Mouse (Mus musculus): Measurements from ENCODE around the gene Acod1.

Acod1 gene

GRCm38 (mm10) chr14:103046677-103047076 lies at the start of gene Acod1:
TSS of gene Acod1 (plus strand) at chr14:103046977.
- no peak for DNase-seq (ENCODE audit: extremely low spot score, low read depth, low spot score)

GRCm38 (mm10) chr14:103007737-103008136 lies 39.0 kb upstream of the Acod1 start:
- DNase-seq (ENCODE audit: extremely low spot score, low read depth, low spot score) = no peak

- DNase-seq (ENCODE audit: extremely low spot score, low read depth, low spot score) = no peak
Observed at GRCm38 (mm10) chr14:103011782-103012181, 35.0 kb upstream of the Acod1 start.

GRCm38 (mm10) chr14:103012563-103013150 lies 34.1 kb upstream of the Acod1 start:
- DNase-seq (ENCODE audit: extremely low spot score, low read depth, low spot score) = peak; percentile 50

- DNase-seq (ENCODE audit: extremely low spot score, low read depth, low spot score) = no peak
Observed at GRCm38 (mm10) chr14:103017009-103017408, 29.8 kb upstream of the Acod1 start.

- no peak for DNase-seq (ENCODE audit: extremely low spot score, low read depth, low spot score)
Observed at GRCm38 (mm10) chr14:103020046-103020445, 26.7 kb upstream of the Acod1 start.

GRCm38 (mm10) chr14:103029203-103029602 lies 17.6 kb upstream of the Acod1 start:
- no peak for DNase-seq (ENCODE audit: extremely low spot score, low read depth, low spot score)

GRCm38 (mm10) chr14:103033271-103033823 lies 13.4 kb upstream of the Acod1 start:
- DNase-seq (ENCODE audit: extremely low spot score, low read depth, low spot score) = no peak

- DNase-seq (ENCODE audit: extremely low spot score, low read depth, low spot score) = no peak
Observed at GRCm38 (mm10) chr14:103034076-103034475, 12.7 kb upstream of the Acod1 start.

- no peak for DNase-seq (ENCODE audit: extremely low spot score, low read depth, low spot score)
Observed at GRCm38 (mm10) chr14:103037016-103037415, 9.8 kb upstream of the Acod1 start.

GRCm38 (mm10) chr14:103048292-103049086 lies 1.7 kb downstream of the Acod1 start:
- no peak for DNase-seq (ENCODE audit: extremely low spot score, low read depth, low spot score)

GRCm38 (mm10) chr14:103051159-103051769 lies 4.5 kb downstream of the Acod1 start:
- DNase-seq (ENCODE audit: extremely low spot score, low read depth, low spot score) = peak; percentile 10

GRCm38 (mm10) chr14:103054731-103055130 lies 8.0 kb downstream of the Acod1 start:
- no peak for DNase-seq (ENCODE audit: extremely low spot score, low read depth, low spot score)

GRCm38 (mm10) chr14:103056601-103057000 lies 9.8 kb downstream of the Acod1 start:
- DNase-seq (ENCODE audit: extremely low spot score, low read depth, low spot score) = no peak

- no peak for DNase-seq (ENCODE audit: extremely low spot score, low read depth, low spot score)
Observed at GRCm38 (mm10) chr14:103058998-103059397, 12.2 kb downstream of the Acod1 start.

- DNase-seq (ENCODE audit: extremely low spot score, low read depth, low spot score) = no peak
Observed at GRCm38 (mm10) chr14:103059495-103059894, 12.7 kb downstream of the Acod1 start.

GRCm38 (mm10) chr14:103065294-103066167 lies 18.8 kb downstream of the Acod1 start:
- peak; percentile 53 for DNase-seq (ENCODE audit: extremely low spot score, low read depth, low spot score)

GRCm38 (mm10) chr14:103069465-103069863 lies 22.7 kb downstream of the Acod1 start:
- DNase-seq (ENCODE audit: extremely low spot score, low read depth, low spot score) = peak; percentile 2

GRCm38 (mm10) chr14:103069864-103070611 lies 23.3 kb downstream of the Acod1 start, which contains the start of gene Cln5:
TSS of gene Cln5 (plus strand) at chr14:103070216.
- peak; percentile 85 for DNase-seq (ENCODE audit: extremely low spot score, low read depth, low spot score)

GRCm38 (mm10) chr14:103070790-103071189 lies 24.0 kb downstream of the Acod1 start:
- no peak for DNase-seq (ENCODE audit: extremely low spot score, low read depth, low spot score)

Measured in hindlimb bud, embryonic 11.5 days (tissue).